Mouse (Mus musculus): ENCODE data around the gene Prmt9.

- TF ChIP-seq POLR2A (IDR thresholded peaks at IDR 0.05; ENCODE audit: low read depth, low read length): no peak
- peak; percentile 19; the same call in 1 of the 2 replicates for TF ChIP-seq CTCF (conservative IDR thresholded peaks at IDR 0.05; ENCODE audit: insufficient read depth, insufficient read length, low read depth, low read length)
These were observed 24.3 kb upstream of the Prmt9 start for GRCm38 (mm10) chr8:77524906-77525305.
